Mouse (Mus musculus): ENCODE results near the gene Ubn1. TPM values are rescaled to one million over a fixed set of nuclear protein-coding genes. Genes with fewer than 3 reads are reported as not detected.
A peak's percentile ranks its signal among the peaks of the same experiment; 100 is the strongest.

Gene Ubn1
- polyA plus RNA-seq, 1 experiment from 2014 or later, result 21.0 TPM

DNA sequence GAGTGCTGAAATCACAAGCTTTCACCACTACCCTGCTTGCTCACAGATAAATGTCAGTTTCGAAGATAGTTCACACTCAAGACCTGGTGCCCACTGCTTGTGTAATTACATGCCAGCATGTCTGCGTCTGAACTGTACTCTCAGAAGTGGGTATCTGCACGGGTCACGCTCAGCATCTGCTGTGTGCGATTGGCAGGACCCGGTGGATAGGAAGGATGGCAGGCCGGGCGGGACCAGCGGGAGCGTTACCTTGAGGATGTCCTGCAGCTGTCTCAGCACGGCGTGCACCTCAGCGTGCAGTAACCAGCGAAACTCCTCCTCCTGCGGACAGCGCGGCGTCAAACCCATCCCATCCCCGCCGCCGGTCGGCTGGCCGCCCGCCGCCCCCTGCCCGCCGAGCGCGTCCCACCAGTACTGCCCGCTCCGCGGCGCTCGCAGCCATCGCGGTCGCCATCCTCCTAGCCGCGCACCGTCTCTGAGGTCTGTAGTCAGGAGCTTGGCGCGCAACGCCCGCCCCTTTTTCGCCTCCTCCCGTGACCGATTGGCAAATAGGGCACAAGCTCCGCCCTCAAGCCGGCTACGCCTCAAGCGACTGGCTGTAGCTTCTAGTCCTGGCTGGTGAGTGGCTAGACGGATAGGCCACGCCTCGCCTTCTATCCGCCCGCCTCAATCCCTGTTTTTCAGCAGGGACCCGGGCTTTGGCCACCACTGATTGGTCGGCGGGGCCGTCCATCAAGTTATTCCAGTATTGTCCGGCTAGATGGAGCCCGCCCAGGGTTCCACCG is 36.6 kb upstream of the Ubn1 start, which contains the start of gene Rogdi:
Rogdi (minus strand) TSS at position 500 of the 785 bp plus-strand sequence.
- peak; percentile 99 for DNase-seq (ENCODE audit: low spot score)
- under 1% methylated on average over 62 of the region's 63 CpGs for WGBS
- peaks cover 3% of the 10 kb centered on the region; the same call in 1 of the 2 replicates for H3K36me3 ChIP-seq (replicated peaks; ENCODE audit: control insufficient read depth, insufficient read depth, low read depth, low read length)
- no peaks in the 10 kb centered on the region for H3K9me3 ChIP-seq (replicated peaks; ENCODE audit: control insufficient read depth, low read length)
- peak within 1 kb of the TSS; percentile 58 for H3K4me3 ChIP-seq (ENCODE audit: low read depth, low read length)
- peak within 1 kb of the TSS; percentile 79 for H3K4me2 ChIP-seq (ENCODE audit: low read depth, low read length)
- H3K27ac ChIP-seq (replicated peaks; ENCODE audit: low read depth, low read length), result no peak within 1 kb of the TSS
- no peaks in the 10 kb centered on the region for H3K4me1 ChIP-seq (ENCODE audit: control insufficient read depth, insufficient read depth, low read length)
- H3K9ac ChIP-seq (replicated peaks; ENCODE audit: low read length), result peak within 1 kb of the TSS; percentile 61
- no peaks in the 10 kb centered on the region for H3K27me3 ChIP-seq (ENCODE audit: control insufficient read depth, insufficient read depth, low read length)
- ATAC-seq (replicated peaks; ENCODE audit: insufficient number of reproducible peaks, low FRiP score, low TSS enrichment, low read depth), result peak; percentile 98

DNA sequence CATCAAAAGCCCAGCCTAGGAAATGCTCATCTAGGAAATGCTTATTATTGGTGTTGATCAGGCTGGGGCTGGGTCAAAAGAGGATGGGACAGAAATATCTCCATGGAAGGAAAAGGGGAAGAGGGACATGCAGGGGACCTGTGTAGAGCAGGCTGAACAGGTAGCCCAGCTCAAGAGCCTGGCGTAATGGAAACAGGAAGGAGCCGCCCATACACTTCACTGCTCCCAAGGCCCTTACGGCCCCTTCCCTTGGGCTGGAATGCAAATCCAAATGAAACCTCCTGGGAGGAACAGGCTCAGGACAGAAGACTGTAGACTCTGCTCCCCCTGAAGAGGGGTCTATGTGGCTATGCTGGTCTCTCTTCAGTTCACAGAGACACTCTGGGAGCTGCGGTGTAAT is 35.3 kb upstream of the Ubn1 start:
- no peak for DNase-seq (ENCODE audit: low spot score)
- Histone ChIP-seq H3K4me3 (ENCODE audit: low read depth, low read length) (no peak overlapping the region), H3K27ac (replicated peaks; ENCODE audit: low read depth, low read length) (no peak overlapping the region), H3K9ac (replicated peaks; ENCODE audit: low read length) (no peak overlapping the region), H3K9me3 (replicated peaks; ENCODE audit: control insufficient read depth, low read length) (no peaks in the 10 kb centered on the region), H3K36me3 (replicated peaks; ENCODE audit: control insufficient read depth, insufficient read depth, low read depth, low read length) (peaks cover 8% of the 10 kb centered on the region), H3K4me2 (ENCODE audit: low read depth, low read length) (no peak overlapping the region), H3K4me1 (ENCODE audit: control insufficient read depth, insufficient read depth, low read length) (no peaks in the 10 kb centered on the region), H3K27me3 (ENCODE audit: control insufficient read depth, insufficient read depth, low read length) (no peaks in the 10 kb centered on the region)
- WGBS, result 90% methylated on average over 4 of the region's 4 CpGs
- ATAC-seq (replicated peaks; ENCODE audit: insufficient number of reproducible peaks, low FRiP score, low TSS enrichment, low read depth), result no peak

DNA sequence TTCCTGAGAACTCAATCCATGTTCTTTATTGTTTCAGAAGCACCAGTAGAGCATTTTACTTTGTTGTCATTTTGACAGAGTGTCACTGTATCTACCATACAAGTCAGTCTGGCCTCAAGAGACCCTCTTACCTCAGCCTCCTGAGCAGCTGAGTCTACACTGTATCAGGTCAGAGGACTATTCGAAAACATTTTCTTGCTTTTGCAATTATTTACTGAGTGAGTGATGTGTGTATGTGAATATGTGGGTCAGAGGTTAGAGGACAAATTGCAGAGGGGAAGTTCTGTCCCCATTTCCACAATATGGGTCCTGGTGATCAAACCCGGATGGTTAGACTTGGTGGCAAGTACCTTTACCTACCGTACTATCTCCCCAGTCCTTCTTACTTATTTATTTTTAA is 25.8 kb upstream of the Ubn1 start:
- 87% methylated on average over 3 of the region's 3 CpGs for WGBS
- no peak for ATAC-seq (replicated peaks; ENCODE audit: insufficient number of reproducible peaks, low FRiP score, low TSS enrichment, low read depth)
- peaks cover 31% of the 10 kb centered on the region for H3K36me3 ChIP-seq (replicated peaks; ENCODE audit: control insufficient read depth, insufficient read depth, low read depth, low read length)

DNA sequence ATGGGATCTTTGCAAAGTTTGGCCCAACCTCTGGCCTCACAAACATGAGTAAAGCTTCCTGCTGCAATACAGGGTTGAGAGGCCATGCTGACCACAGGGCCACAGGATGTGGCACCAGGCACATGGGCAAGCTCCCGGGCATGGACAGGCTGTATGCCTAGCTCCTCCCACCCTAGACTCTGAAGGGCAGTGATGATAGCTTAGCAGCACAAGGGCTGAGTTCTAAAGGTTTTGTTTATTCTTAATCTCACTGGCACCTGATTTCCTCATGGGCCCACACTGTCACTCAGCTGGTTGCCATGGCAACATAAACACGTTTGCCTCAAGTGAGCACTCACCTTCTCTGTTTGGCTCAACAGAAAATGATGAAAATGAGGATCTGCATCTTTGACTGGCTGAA is 20.0 kb upstream of the Ubn1 start:
- H3K4me2 ChIP-seq (ENCODE audit: low read depth, low read length), result no peak overlapping the region
- DNase-seq (ENCODE audit: low spot score) (no peak), ATAC-seq (replicated peaks; ENCODE audit: insufficient number of reproducible peaks, low FRiP score, low TSS enrichment, low read depth) (no peak)
- H3K4me1 ChIP-seq (ENCODE audit: control insufficient read depth, insufficient read depth, low read length), result no peaks in the 10 kb centered on the region
- peaks cover 27% of the 10 kb centered on the region for H3K36me3 ChIP-seq (replicated peaks; ENCODE audit: control insufficient read depth, insufficient read depth, low read depth, low read length)
- H3K27ac ChIP-seq (replicated peaks; ENCODE audit: low read depth, low read length), result no peak overlapping the region
- H3K4me3 ChIP-seq (ENCODE audit: low read depth, low read length), result no peak overlapping the region
- H3K27me3 ChIP-seq (ENCODE audit: control insufficient read depth, insufficient read depth, low read length), result no peaks in the 10 kb centered on the region
- WGBS, result 73% methylated on average over 2 of the region's 2 CpGs
- H3K9me3 ChIP-seq (replicated peaks; ENCODE audit: control insufficient read depth, low read length), result no peaks in the 10 kb centered on the region
- H3K9ac ChIP-seq (replicated peaks; ENCODE audit: low read length), result no peak overlapping the region

More for the DNA sequence above, 25.8 kb upstream of the Ubn1 start:
- H3K9me3 ChIP-seq (replicated peaks; ENCODE audit: control insufficient read depth, low read length), result no peaks in the 10 kb centered on the region
- H3K27me3 ChIP-seq (ENCODE audit: control insufficient read depth, insufficient read depth, low read length), result no peaks in the 10 kb centered on the region
- H3K4me1 ChIP-seq (ENCODE audit: control insufficient read depth, insufficient read depth, low read length), result no peaks in the 10 kb centered on the region
- no peak overlapping the region for H3K27ac ChIP-seq (replicated peaks; ENCODE audit: low read depth, low read length)
- no peak overlapping the region for H3K4me2 ChIP-seq (ENCODE audit: low read depth, low read length)
- no peak overlapping the region for H3K4me3 ChIP-seq (ENCODE audit: low read depth, low read length)
- DNase-seq (ENCODE audit: low spot score), result no peak
- H3K9ac ChIP-seq (replicated peaks; ENCODE audit: low read length), result no peak overlapping the region

DNA sequence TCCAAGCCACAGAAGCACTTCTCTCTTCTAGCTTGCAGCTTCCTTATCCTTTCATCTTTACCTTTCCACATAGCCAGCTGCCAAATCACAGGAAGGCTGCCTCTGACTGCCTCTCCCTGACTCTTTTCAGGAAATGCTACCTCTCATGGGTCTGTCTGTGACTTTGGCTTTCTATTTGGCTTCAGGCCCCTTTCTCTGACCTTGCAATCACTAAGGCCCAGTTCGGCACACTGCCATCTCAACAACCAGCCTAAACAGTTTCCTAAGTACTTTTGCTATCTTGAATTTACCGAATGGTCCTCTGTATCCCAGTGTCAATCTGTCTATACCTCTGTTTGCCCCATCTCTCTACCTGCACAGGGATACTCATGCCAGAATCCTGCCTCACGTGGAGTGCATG is 14.3 kb upstream of the Ubn1 start:
- 93% methylated on average over 3 of the region's 3 CpGs for WGBS
- H3K36me3 ChIP-seq (replicated peaks; ENCODE audit: control insufficient read depth, insufficient read depth, low read depth, low read length), result peaks cover 19% of the 10 kb centered on the region

DNA sequence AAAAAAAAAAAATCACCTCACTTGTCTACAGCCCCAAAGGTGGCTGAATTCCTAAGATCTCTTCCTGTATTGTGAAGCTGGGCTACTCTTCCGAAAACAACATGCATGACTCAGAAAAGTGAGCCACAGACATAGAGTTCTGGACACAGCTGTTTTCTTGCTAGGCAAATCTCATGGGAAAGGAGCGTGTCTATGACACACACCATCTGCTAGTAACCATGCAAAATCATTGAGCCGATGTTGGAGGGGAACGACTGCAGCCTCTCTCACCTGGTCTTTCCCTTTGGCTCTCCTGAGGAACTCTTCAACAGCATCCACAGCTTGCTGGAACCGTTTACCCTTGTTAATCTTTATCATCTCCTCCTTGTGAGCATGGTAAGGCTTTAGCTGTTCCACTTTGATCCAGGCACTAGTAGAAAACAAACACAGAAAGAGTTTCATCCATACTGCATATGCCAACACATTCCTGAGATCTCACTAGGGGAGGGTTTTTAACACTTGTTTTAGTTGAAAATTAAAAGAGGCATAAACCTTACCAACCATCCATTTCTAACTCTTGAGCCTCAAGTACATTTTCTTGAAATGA is 13.1 kb upstream of the Ubn1 start:
- Histone ChIP-seq H3K4me1 (ENCODE audit: control insufficient read depth, insufficient read depth, low read length) (no peaks in the 10 kb centered on the region), H3K36me3 (replicated peaks; ENCODE audit: control insufficient read depth, insufficient read depth, low read depth, low read length) (peaks cover 11% of the 10 kb centered on the region), H3K4me3 (ENCODE audit: low read depth, low read length) (no peak overlapping the region), H3K27ac (replicated peaks; ENCODE audit: low read depth, low read length) (no peak overlapping the region), H3K27me3 (ENCODE audit: control insufficient read depth, insufficient read depth, low read length) (no peaks in the 10 kb centered on the region), H3K9me3 (replicated peaks; ENCODE audit: control insufficient read depth, low read length) (no peaks in the 10 kb centered on the region), H3K4me2 (ENCODE audit: low read depth, low read length) (no peak overlapping the region), H3K9ac (replicated peaks; ENCODE audit: low read length) (no peak overlapping the region)
- 89% methylated on average over 5 of the region's 5 CpGs for WGBS
- DNase-seq (ENCODE audit: low spot score) (no peak), ATAC-seq (replicated peaks; ENCODE audit: insufficient number of reproducible peaks, low FRiP score, low TSS enrichment, low read depth) (no peak)

More for the DNA sequence above, 14.3 kb upstream of the Ubn1 start:
- ATAC-seq (replicated peaks; ENCODE audit: insufficient number of reproducible peaks, low FRiP score, low TSS enrichment, low read depth) (no peak), DNase-seq (ENCODE audit: low spot score) (no peak)
- no peak overlapping the region for H3K4me2 ChIP-seq (ENCODE audit: low read depth, low read length)
- H3K4me1 ChIP-seq (ENCODE audit: control insufficient read depth, insufficient read depth, low read length), result no peaks in the 10 kb centered on the region
- H3K27ac ChIP-seq (replicated peaks; ENCODE audit: low read depth, low read length), result no peak overlapping the region
- H3K9ac ChIP-seq (replicated peaks; ENCODE audit: low read length), result no peak overlapping the region
- H3K27me3 ChIP-seq (ENCODE audit: control insufficient read depth, insufficient read depth, low read length), result no peaks in the 10 kb centered on the region
- no peaks in the 10 kb centered on the region for H3K9me3 ChIP-seq (replicated peaks; ENCODE audit: control insufficient read depth, low read length)
- no peak overlapping the region for H3K4me3 ChIP-seq (ENCODE audit: low read depth, low read length)

DNA sequence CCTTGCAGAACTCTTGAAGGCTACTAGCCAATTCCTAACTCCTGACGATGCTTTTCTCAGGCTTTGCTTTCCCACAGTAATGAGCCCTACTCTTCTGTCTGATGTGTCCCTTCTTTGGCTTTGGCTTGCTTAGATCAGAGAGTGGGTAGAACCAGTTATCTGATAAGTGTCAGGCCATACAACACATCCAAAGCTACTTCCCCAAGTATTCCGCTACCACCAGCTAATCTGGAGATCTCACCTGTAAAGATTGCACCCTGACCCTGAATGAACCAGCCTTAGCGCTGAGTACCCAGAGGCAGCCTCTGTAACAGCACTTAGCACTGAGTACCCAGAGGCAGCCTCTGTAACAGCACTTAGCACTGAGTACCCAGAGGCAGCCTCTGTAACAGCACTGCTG is 4.5 kb upstream of the Ubn1 start:
- WGBS, result 96% methylated on average over 3 of the region's 3 CpGs
- H3K9me3 ChIP-seq (replicated peaks; ENCODE audit: control insufficient read depth, low read length), result no peaks in the 10 kb centered on the region
- DNase-seq (ENCODE audit: low spot score) (no peak), ATAC-seq (replicated peaks; ENCODE audit: insufficient number of reproducible peaks, low FRiP score, low TSS enrichment, low read depth) (no peak)
- H3K27ac ChIP-seq (replicated peaks; ENCODE audit: low read depth, low read length), result no peak overlapping the region
- H3K4me3 ChIP-seq (ENCODE audit: low read depth, low read length), result no peak overlapping the region
- H3K36me3 ChIP-seq (replicated peaks; ENCODE audit: control insufficient read depth, insufficient read depth, low read depth, low read length), result peaks cover 8% of the 10 kb centered on the region
- H3K27me3 ChIP-seq (ENCODE audit: control insufficient read depth, insufficient read depth, low read length), result no peaks in the 10 kb centered on the region
- no peaks in the 10 kb centered on the region for H3K4me1 ChIP-seq (ENCODE audit: control insufficient read depth, insufficient read depth, low read length)
- H3K4me2 ChIP-seq (ENCODE audit: low read depth, low read length), result no peak overlapping the region
- no peak overlapping the region for H3K9ac ChIP-seq (replicated peaks; ENCODE audit: low read length)

DNA sequence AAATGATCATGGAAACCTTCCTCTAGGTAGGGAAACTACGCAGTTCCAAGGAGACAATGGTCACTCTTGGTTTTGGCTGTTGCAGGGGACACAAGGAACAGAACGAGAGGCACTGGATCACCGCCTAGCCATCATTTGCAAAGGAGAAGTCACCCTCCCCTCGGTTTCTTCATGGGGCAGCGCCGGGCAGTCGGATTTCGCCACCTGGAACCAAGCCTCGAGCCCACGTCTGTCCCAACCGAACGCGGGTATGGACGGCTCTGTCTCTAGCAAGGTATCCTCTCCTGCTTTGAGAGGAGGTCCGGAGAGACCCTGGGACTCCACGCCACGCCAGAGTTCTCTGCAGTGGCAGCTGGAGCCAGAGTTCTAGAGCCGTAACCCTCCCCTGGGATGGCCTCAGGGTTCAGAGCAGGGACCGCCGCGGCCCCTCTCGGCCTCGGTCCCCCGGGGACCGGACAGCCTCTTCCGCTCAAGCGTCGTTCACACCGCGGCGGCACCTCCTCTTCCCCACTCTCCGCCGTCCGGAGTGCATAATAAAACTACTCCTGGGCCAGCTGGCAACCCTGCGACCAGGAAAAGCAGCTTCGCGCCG is 579 bp upstream of the Ubn1 start:
- H3K4me2 ChIP-seq (ENCODE audit: low read depth, low read length), result peak overlapping the region; percentile 50
- no peaks in the 10 kb centered on the region for H3K9me3 ChIP-seq (replicated peaks; ENCODE audit: control insufficient read depth, low read length)

More for the DNA sequence above, 579 bp upstream of the Ubn1 start:
- Histone ChIP-seq H3K4me1 (ENCODE audit: control insufficient read depth, insufficient read depth, low read length) (no peaks in the 10 kb centered on the region), H3K27me3 (ENCODE audit: control insufficient read depth, insufficient read depth, low read length) (no peaks in the 10 kb centered on the region), H3K9ac (replicated peaks; ENCODE audit: low read length) (peak overlapping the region; percentile 84), H3K36me3 (replicated peaks; ENCODE audit: control insufficient read depth, insufficient read depth, low read depth, low read length) (peaks cover 8% of the 10 kb centered on the region), H3K4me3 (ENCODE audit: low read depth, low read length) (peak overlapping the region; percentile 81), H3K27ac (replicated peaks; ENCODE audit: low read depth, low read length) (peak overlapping the region; percentile 81)
- 0% methylated on average over 38 of the region's 38 CpGs for WGBS
- DNase-seq (ENCODE audit: low spot score) (no peak), ATAC-seq (replicated peaks; ENCODE audit: insufficient number of reproducible peaks, low FRiP score, low TSS enrichment, low read depth) (0 out of 2 replicates have a peak, but pooled peaks have one; percentile 36)
